Mouse (Mus musculus): ENCODE measurements around the gene Khnyn.

The Khnyn gene

GRCm38 (mm10) chr14:55918240-55919082 lies 33.7 kb downstream of the Khnyn start:
- DNase-seq (ENCODE audit: low read depth, low spot score) = peak; percentile 89

GRCm38 (mm10) chr14:55922475-55923232 lies 37.9 kb downstream of the Khnyn start:
- DNase-seq (ENCODE audit: low read depth, low spot score) = no peak

DNA sequence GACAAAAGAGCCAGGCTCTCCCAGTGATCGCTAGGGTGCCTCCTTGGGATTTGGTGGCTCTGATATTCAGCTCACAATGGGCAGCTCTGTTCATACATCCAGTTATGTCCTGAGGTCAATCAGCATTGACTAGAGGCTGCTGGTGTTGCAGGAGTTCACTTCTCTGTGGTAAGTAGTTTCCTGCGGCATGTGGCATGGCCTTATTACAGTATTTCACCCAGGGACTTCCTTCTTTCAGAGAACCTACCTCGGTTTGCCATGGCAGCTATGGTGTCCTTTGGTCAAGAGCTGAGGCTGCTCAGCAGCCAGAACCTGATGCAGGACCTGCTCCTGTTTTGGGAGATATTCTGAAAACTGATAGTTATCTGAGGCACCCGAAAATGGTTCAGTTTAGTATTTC lies 42.1 kb downstream of the Khnyn start:
- no peak for DNase-seq (ENCODE audit: low read depth, low spot score)

GRCm38 (mm10) chr14:55929263-55929997 lies 44.7 kb downstream of the Khnyn start:
- DNase-seq (ENCODE audit: low read depth, low spot score) = no peak

- DNase-seq (ENCODE audit: low read depth, low spot score) = peak; percentile 35
These were observed 48.8 kb downstream of the Khnyn start for GRCm38 (mm10) chr14:55933586-55933985.

GRCm38 (mm10) chr14:55940070-55940800 lies 55.5 kb downstream of the Khnyn start:
- DNase-seq (ENCODE audit: low read depth, low spot score) = peak; percentile 18

GRCm38 (mm10) chr14:55943601-55944000 lies 58.9 kb downstream of the Khnyn start:
- DNase-seq (ENCODE audit: low read depth, low spot score) = no peak

- DNase-seq (ENCODE audit: low read depth, low spot score) = no peak
These were observed 59.8 kb downstream of the Khnyn start, which contains the start of gene Cma1 for GRCm38 (mm10) chr14:55944575-55944974. TSS of gene Cma1 (minus strand) at chr14:55944675.

- no peak for DNase-seq (ENCODE audit: low read depth, low spot score)
These were observed 61.7 kb downstream of the Khnyn start for GRCm38 (mm10) chr14:55946269-55946969.

All from ZHBTc4 (cell line).